Mouse (Mus musculus) layer of hippocampus, adult 2 months (tissue): ENCODE results near the gene Mtus2. TPM values are rescaled to one million over a fixed set of nuclear protein-coding genes. Genes with fewer than 3 reads are reported as not detected.

Experiments
- DNase-seq, 2 experiments: peaks; one replicate each; pipeline ENCODE4 v3.0.0; 2022; ENCODE audit warnings: low spot score in 2 of 2
- H3K27ac ChIP-seq: fragments of 200-600 bp; 2 replicates; pipeline ENCODE4 v1.8.1; 2022
- H3K4me3 ChIP-seq: fragments of 200-600 bp; 2 replicates; pipeline ENCODE4 v1.8.1; 2022; ENCODE audit warnings: mild to moderate bottlenecking
- CTCF ChIP-seq: fragments of 200-600 bp; conservative IDR thresholded peaks from 2 replicates; pipeline ENCODE4 v1.8.1; 2022; ENCODE audit warnings: antibody characterized with exemption, mild to moderate bottlenecking, moderate library complexity
- total RNA-seq, 2 experiments: library from RNA; stranded (reverse); gene quantifications; 2 replicates each; pipeline ENCODE4 v1.2.3; 2021

Gene Mtus2
- total RNA-seq, 2 experiments from 2014 or later, result 32.5 to 36.0 TPM

DNA sequence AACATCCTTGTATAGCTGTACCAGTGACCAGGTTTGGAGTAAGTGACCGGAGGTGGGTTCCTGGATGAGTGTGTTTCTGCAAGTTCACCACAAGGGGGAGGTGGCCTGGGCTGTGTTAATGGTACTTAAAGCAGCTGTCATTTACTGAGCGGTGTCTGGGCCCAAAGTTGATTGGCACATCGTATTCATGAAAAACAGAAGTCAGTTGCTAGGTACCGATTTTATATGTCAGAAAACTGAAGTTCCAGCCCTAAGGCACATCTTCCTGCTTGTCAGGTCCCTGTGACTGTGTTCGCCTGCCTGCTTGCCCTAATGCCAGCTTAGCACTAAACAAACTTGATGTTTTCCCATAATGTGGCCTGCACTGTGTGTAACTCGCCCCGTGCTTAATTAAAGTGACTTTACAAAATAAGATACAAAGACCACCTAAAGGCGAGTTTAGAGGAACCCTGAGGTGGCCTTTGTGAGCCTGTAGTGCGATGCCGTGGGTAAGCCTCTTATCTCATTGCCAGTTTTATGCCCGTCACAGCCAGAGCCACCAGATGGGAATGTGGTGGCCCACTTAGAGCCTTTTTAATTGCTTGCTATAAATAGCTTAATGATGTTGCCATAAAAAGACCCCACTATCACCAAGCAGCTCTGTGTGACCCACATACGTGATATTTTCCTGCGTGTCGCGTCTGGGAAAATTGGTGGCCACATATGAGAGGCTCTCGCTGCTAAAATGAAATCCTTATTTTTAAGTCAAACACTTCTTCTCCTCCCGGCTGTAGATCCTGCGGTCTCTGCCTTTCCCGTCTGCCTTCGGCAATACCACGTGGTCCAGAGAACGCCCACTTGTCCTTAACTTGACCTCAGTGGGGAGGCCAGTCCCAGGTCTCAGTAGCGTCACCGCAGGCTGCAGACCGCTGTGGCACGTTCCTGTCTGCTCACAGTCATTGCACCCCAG, 69.6 kb downstream of the Mtus2 start:
- peak; percentile 70 for TF ChIP-seq CTCF
- Histone ChIP-seq H3K4me3 (peak overlapping the region; percentile 3; the same call in 1 of the 2 replicates), H3K27ac (no peak overlapping the region)
- peak; percentile 2 to 24 for DNase-seq

DNA sequence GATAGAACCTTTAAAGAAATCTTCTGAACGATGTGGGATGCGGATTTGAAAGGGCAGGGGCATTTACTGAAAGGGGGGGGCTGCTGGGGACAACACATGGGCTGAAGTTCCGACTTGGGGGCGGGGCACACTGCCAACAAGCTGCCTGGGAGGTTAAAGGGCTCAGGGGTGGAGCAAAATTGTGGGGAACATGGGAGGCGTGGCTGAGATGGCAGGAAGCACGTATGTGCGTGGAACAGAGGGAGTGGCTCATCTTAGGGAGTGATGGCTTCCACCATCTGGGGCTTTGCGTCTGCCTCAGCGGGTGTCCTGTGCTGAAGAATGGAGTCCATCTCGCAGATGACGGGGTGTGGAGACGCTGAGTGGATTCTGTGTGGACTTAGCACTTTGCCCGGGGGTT, 70.9 kb downstream of the Mtus2 start:
- Histone ChIP-seq H3K4me3 (no peak overlapping the region), H3K27ac (no peak overlapping the region)
- no peak for DNase-seq
- TF ChIP-seq CTCF, result no peak

DNA sequence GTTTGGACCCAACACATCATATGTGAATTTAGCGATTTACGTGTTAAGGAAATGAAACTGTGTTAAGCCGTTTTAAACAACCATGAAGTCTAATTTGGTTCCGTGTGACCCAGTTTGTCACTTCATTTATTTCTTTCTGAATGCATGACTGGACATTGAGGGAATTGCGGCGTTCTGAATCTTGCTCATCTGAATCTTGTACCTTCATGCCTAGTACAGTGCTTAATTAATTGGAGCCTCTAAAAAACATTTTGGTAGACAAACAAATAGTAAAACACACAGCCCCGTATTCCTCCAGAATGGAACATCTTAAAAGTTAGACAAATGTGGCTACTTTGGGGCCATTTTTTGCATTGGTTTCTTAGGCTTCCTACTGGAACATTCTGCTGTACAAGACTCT, 84.5 kb downstream of the Mtus2 start:
- H3K27ac ChIP-seq, result no peak overlapping the region
- no peak for TF ChIP-seq CTCF
- no peak for DNase-seq
- no peak overlapping the region for H3K4me3 ChIP-seq

- H3K4me3 ChIP-seq, result no peak overlapping the region
- no peak for DNase-seq
- TF ChIP-seq CTCF, result no peak
- no peak overlapping the region for H3K27ac ChIP-seq
These were observed 91.1 kb downstream of the Mtus2 start for GRCm38 (mm10) chr5:148048200-148048599.

GRCm38 (mm10) chr5:148049304-148049703, 92.2 kb downstream of the Mtus2 start:
- no peak for TF ChIP-seq CTCF
- no peak overlapping the region for H3K4me3 ChIP-seq

DNA sequence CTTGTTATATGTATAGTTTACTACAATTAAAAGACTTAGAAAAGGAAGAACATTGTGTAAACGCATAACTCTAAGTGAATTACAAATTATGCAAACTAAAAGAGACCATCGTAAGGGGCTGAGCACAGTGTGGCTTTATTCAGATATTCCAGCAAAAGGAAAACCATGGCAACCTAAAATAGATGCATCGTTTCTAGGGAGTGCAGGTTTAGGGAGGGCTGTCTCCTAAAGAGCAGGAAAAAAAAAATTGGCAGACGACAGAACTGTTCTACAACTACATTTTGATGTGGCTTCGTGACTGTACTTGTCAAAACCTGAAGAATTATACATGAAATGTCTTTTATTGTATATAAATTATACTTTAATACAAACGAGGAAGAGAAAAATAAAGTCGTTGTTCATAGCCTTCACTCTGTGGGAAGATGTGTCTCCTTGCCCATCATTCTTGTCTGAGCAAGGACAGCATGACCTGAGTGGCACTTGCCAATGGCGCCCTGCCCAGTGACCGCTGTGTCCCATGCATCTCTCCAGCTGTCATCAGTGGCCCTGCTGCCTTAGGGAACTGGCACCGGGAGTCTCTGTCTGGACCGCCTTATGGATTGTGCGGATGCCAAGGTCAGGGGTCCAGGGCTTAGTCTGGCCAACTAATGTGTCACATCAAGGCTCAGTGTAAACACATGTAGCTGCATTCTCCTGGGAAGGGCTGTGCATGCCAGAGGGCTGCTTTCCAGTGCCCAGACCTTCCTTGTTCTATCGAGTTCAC, 95.9 kb downstream of the Mtus2 start:
- Histone ChIP-seq H3K27ac (no peak overlapping the region), H3K4me3 (no peak overlapping the region)
- TF ChIP-seq CTCF, result no peak
- DNase-seq, result peak in 1 of 2 experiments; percentile 51

More at GRCm38 (mm10) chr5:148049304-148049703, 92.2 kb downstream of the Mtus2 start:
- no peak for DNase-seq
- no peak overlapping the region for H3K27ac ChIP-seq

DNA sequence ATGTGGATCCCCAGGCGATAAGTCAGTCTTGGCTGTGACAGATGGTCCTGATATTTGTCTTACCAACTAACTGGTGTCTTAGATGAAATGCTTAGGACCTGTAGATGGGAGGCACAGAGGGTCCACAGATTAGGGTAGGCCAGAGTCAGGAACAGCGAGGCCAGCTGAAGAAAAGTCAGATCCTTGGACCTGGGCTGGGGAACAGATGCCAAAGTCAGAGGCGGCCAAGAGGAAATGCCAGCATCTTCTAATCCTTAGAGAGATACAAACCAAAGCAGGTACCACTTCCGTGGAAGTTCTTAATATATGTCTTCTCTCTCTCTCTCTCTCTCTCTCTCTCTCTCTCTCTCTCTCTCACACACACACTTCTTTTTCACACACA, 96.5 kb downstream of the Mtus2 start:
- Histone ChIP-seq H3K4me3 (no peak overlapping the region), H3K27ac (no peak overlapping the region)
- no peak for TF ChIP-seq CTCF
- DNase-seq, result no peak

DNA sequence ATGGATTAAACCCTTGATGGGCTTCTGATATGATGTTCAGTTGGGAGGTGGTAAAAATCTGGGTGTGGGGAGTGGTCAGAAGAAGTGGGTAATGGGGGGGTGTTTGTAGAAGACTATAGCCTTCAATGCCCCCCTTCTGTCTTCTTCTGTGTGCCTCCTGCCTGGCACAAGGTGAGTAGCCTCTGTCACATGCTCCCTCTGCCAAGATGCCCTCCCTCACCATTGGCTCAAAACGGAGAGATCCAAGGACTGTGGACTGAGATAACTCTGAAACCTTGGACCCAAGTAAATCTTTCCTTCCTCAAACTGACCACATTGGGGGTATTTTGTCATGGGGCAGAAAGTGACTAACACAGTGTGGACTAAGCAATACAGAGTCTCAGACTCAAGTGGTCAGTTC, 99.7 kb downstream of the Mtus2 start:
- Histone ChIP-seq H3K4me3 (no peak overlapping the region), H3K27ac (no peak overlapping the region)
- no peak for DNase-seq
- no peak for TF ChIP-seq CTCF

DNA sequence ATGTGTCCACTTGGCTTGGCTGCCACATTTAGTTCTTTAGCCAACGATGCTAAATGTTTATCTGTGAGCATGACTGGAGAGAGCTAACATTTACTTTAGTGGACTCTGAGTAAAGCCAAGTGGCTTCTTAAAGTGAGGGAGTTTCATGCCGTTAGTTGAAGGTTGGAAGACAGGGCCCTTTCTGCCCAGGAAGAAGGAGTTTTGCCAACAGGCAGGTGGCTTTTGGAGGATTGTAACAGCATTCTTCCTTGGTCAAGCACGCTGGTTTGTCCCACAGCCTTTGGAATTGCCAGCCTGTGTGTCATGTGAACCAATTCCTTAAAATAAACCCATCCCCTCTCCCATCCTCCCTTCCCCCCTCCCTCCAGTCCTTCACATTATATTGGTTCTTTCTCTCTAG, 100.3 kb downstream of the Mtus2 start:
- TF ChIP-seq CTCF, result no peak
- Histone ChIP-seq H3K4me3 (no peak overlapping the region), H3K27ac (no peak overlapping the region)
- no peak for DNase-seq

DNA sequence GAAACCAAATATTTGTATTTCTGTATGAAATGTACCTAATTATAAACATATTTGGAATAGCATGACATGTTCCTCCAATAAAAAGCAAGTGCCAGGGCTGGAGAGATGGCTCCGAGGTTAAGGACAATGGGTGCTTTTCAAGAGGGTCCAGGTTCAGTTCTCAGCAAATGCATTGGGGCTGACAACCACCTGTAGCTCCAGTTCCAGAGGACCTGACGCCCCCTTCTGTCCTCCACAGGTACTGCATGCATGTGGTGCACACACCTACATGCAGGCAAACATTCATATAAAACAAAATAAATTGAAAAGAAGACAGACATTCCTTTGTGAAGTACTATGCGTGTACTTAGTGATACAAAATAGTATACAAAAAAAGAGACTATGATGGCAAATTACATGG, 102.2 kb downstream of the Mtus2 start:
- TF ChIP-seq CTCF, result peak; percentile 52
- Histone ChIP-seq H3K27ac (no peak overlapping the region), H3K4me3 (no peak overlapping the region)
- no peak for DNase-seq

DNA sequence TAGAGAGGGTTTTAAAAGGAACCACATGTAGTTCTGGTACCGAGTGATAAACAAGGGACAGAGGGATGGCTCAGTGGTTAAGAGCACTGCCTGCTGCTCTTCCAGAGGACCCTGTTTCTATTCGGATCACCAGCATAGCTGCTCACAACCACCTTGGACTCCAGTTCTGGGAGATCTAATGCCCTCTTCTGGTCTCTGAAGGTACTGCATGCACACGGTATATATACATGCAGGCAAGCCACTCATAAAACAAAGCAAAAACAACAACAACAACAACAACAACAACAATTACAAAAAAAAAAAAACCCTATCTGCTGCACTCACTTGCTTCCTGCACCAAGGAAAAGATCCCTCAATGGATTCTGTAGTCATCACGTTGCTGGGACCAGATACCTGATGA, 104.7 kb downstream of the Mtus2 start:
- Histone ChIP-seq H3K4me3 (no peak overlapping the region), H3K27ac (no peak overlapping the region)
- peak; percentile 25; the same call in 1 of the 2 replicates for TF ChIP-seq CTCF
- no peak for DNase-seq

GRCm38 (mm10) chr5:148063745-148064144, 106.6 kb downstream of the Mtus2 start:
- Histone ChIP-seq H3K4me3 (no peak overlapping the region), H3K27ac (no peak overlapping the region)
- no peak for TF ChIP-seq CTCF
- DNase-seq, result peak; percentile 29 to 40

DNA sequence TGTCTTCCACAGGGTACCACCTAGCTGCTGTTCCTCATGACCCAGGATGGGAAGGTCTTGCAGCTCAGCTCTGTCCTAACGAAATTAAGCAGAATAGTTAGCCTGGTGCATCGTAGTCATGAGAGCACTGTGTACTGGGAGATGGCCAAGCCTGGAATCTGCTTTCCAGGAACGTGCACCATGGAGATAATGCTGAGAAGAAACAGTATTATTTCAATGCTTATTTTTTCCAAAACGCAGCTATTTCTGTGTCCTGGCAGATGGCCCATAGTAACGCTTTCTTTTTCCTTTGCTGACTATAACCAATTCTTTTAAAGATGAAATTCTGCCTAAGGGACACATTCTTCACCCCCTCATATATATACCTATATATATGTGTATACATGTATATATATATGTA, 108.1 kb downstream of the Mtus2 start:
- H3K4me3 ChIP-seq, result no peak overlapping the region
- peak; percentile 16 to 39 for DNase-seq
- TF ChIP-seq CTCF, result no peak

DNA sequence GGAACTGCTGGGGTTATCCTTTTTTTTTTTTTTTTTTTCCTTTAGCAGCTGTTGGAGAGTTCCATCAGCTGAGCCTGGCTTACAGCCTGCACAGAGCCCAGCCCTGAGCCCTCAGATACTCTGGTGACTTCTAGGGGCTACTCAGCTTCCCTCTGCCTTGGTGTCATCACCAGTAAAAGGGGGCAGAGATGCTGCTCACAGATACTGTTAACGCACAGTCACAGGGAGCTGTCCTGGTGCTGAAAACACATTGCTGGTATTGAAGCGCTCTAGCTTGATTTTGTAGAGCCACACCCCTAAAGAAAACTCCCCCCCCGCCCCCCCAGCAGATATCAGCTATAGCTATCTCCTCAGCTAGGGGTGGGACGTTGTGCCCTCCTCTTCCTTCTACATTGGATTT, 112.8 kb downstream of the Mtus2 start:
- no peak overlapping the region for H3K4me3 ChIP-seq
- TF ChIP-seq CTCF, result no peak
- no peak overlapping the region for H3K27ac ChIP-seq
- no peak for DNase-seq

More for the DNA sequence above, 108.1 kb downstream of the Mtus2 start:
- H3K27ac ChIP-seq, result no peak overlapping the region
